Mouse (Mus musculus): Measurements from ENCODE around the gene Ankdd1b. TPM values are rescaled to one million over a fixed set of nuclear protein-coding genes. Genes with fewer than 3 reads are reported as not detected.

The Ankdd1b gene
- total and polyA plus RNA-seq, 2 experiments from 2014 or later, result 0.88 to 1.2 TPM

DNA sequence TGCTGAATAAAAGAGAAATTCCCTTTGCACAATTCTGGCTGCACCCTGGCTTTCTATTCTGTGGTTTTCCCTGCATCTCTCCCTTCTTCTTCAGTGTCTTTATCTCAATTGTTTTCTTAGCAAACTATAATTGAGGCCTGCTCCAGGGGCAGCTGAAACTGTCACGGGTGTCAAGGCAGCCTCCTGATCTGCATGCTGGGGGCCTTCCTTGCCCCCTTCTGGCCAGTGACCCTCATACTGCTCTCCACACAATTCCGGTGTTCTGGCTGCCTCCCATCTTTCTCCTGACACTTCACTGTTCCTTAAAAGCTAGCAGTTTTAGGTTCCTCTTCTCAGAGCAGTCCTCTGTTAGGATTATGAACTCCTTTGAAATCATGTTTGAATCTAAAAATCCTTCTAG is 81.7 kb downstream of the Ankdd1b start:
- TF ChIP-seq CTCF (IDR thresholded peaks at IDR 0.05; ENCODE audit: low read depth), result no peak
- TF ChIP-seq EP300 (IDR thresholded peaks at IDR 0.05; ENCODE audit: low read depth), result no peak

GRCm38 (mm10) chr13:96388042-96388888 is 82.7 kb downstream of the Ankdd1b start, which contains the start of gene Poc5:
TSS of gene Poc5 (plus strand) at chr13:96388294.
- Histone ChIP-seq H3K4me3 (ENCODE audit: low read depth, low read length) (peak within 1 kb of the TSS; percentile 75), H3K4me1 (ENCODE audit: control insufficient read depth, insufficient read depth) (peaks cover 6% of the 10 kb centered on the region), H3K36me3 (replicated peaks; ENCODE audit: control insufficient read depth, insufficient read depth, low read length) (peaks cover 31% of the 10 kb centered on the region), H3K27me3 (ENCODE audit: control insufficient read depth, insufficient read depth, low read length) (no peaks in the 10 kb centered on the region), H3K9ac (replicated peaks; ENCODE audit: low read depth, low read length) (peak within 1 kb of the TSS; percentile 81), H3K9me3 (replicated peaks; ENCODE audit: control insufficient read depth, low read length) (0 out of 2 replicates have a peak, but pooled peaks cover 4% of the 10 kb centered on the region), H3K27ac (ENCODE audit: low read depth) (peak within 1 kb of the TSS; percentile 76), H3K4me2 (ENCODE audit: low read depth, low read length) (peak within 1 kb of the TSS; percentile 86)
- under 1% methylated on average over 44 of the region's 44 CpGs for WGBS
- DNase-seq (ENCODE audit: low spot score) (peak; percentile 97), ATAC-seq (ENCODE audit: insufficient read depth, low read depth) (peak; percentile 100)
- TF ChIP-seq CTCF (IDR thresholded peaks at IDR 0.05; ENCODE audit: low read depth), result no peak
- TF ChIP-seq EP300 (IDR thresholded peaks at IDR 0.05; ENCODE audit: low read depth), result peak; percentile 99

More for the DNA sequence above, 81.7 kb downstream of the Ankdd1b start:
- 0 out of 2 replicates have a peak, but pooled peaks cover 4% of the 10 kb centered on the region for H3K9me3 ChIP-seq (replicated peaks; ENCODE audit: control insufficient read depth, low read length)
- peaks cover 6% of the 10 kb centered on the region for H3K4me1 ChIP-seq (ENCODE audit: control insufficient read depth, insufficient read depth)
- H3K4me2 ChIP-seq (ENCODE audit: low read depth, low read length), result peak overlapping the region; percentile 86
- peak overlapping the region; percentile 75 for H3K4me3 ChIP-seq (ENCODE audit: low read depth, low read length)
- DNase-seq (ENCODE audit: low spot score) (no peak), ATAC-seq (ENCODE audit: insufficient read depth, low read depth) (no peak)
- no peak overlapping the region for H3K27ac ChIP-seq (ENCODE audit: low read depth)
- H3K9ac ChIP-seq (replicated peaks; ENCODE audit: low read depth, low read length), result peak overlapping the region; percentile 81
- WGBS, result 12% methylated on average over 2 of the region's 2 CpGs
- H3K36me3 ChIP-seq (replicated peaks; ENCODE audit: control insufficient read depth, insufficient read depth, low read length), result peaks cover 40% of the 10 kb centered on the region
- H3K27me3 ChIP-seq (ENCODE audit: control insufficient read depth, insufficient read depth, low read length), result no peaks in the 10 kb centered on the region

- Histone ChIP-seq H3K4me2 (ENCODE audit: low read depth, low read length) (no peak overlapping the region), H3K36me3 (replicated peaks; ENCODE audit: control insufficient read depth, insufficient read depth, low read length) (no peaks in the 10 kb centered on the region), H3K9ac (replicated peaks; ENCODE audit: low read depth, low read length) (no peak overlapping the region), H3K4me1 (ENCODE audit: control insufficient read depth, insufficient read depth) (no peaks in the 10 kb centered on the region), H3K4me3 (ENCODE audit: low read depth, low read length) (no peak overlapping the region), H3K27ac (ENCODE audit: low read depth) (no peak overlapping the region), H3K27me3 (ENCODE audit: control insufficient read depth, insufficient read depth, low read length) (no peaks in the 10 kb centered on the region), H3K9me3 (replicated peaks; ENCODE audit: control insufficient read depth, low read length) (no peaks in the 10 kb centered on the region)
- TF ChIP-seq CTCF (IDR thresholded peaks at IDR 0.05; ENCODE audit: low read depth) (no peak), EP300 (IDR thresholded peaks at IDR 0.05; ENCODE audit: low read depth) (no peak)
- DNase-seq (ENCODE audit: low spot score), result no peak
- ATAC-seq (ENCODE audit: insufficient read depth, low read depth), result no peak
- WGBS, result 62% methylated on average over 4 of the region's 4 CpGs
Measured at GRCm38 (mm10) chr13:96377883-96378282, 93.1 kb downstream of the Ankdd1b start.

- ATAC-seq (ENCODE audit: insufficient read depth, low read depth) (no peak), DNase-seq (ENCODE audit: low spot score) (no peak)
- H3K9me3 ChIP-seq (replicated peaks; ENCODE audit: control insufficient read depth, low read length), result no peaks in the 10 kb centered on the region
- TF ChIP-seq CTCF (IDR thresholded peaks at IDR 0.05; ENCODE audit: low read depth) (no peak), EP300 (IDR thresholded peaks at IDR 0.05; ENCODE audit: low read depth) (no peak)
- no peaks in the 10 kb centered on the region for H3K4me1 ChIP-seq (ENCODE audit: control insufficient read depth, insufficient read depth)
- H3K27ac ChIP-seq (ENCODE audit: low read depth), result no peak overlapping the region
- no peak overlapping the region for H3K9ac ChIP-seq (replicated peaks; ENCODE audit: low read depth, low read length)
- H3K4me2 ChIP-seq (ENCODE audit: low read depth, low read length), result no peak overlapping the region
- 80% methylated on average over 18 of the region's 18 CpGs for WGBS
- no peaks in the 10 kb centered on the region for H3K36me3 ChIP-seq (replicated peaks; ENCODE audit: control insufficient read depth, insufficient read depth, low read length)
- no peaks in the 10 kb centered on the region for H3K27me3 ChIP-seq (ENCODE audit: control insufficient read depth, insufficient read depth, low read length)
- H3K4me3 ChIP-seq (ENCODE audit: low read depth, low read length), result no peak overlapping the region
Measured at GRCm38 (mm10) chr13:96376871-96377270, 94.1 kb downstream of the Ankdd1b start.

DNA sequence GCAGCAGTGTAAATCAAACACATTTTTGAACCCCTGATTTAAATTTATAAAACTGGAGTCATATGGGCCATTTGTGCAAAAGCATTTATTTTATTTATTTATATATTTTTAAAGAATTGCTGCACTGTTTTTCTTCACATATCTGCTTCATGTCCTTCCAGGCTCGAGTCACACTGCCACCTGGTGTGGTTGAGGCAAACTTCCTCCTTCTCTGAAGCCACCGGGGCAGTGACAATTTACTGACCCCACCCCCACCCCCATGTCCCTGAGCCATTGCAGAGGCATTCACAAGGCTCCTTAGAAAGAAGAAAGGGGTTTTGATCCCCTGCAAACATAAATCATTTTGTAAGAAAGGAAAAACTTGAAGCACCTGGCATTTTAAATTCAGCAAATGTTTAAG is 95.5 kb downstream of the Ankdd1b start:
- ATAC-seq (ENCODE audit: insufficient read depth, low read depth) (no peak), DNase-seq (ENCODE audit: low spot score) (peak; percentile 34)
- Histone ChIP-seq H3K4me1 (ENCODE audit: control insufficient read depth, insufficient read depth) (no peaks in the 10 kb centered on the region), H3K4me3 (ENCODE audit: low read depth, low read length) (no peak overlapping the region), H3K9ac (replicated peaks; ENCODE audit: low read depth, low read length) (no peak overlapping the region), H3K9me3 (replicated peaks; ENCODE audit: control insufficient read depth, low read length) (no peaks in the 10 kb centered on the region), H3K36me3 (replicated peaks; ENCODE audit: control insufficient read depth, insufficient read depth, low read length) (no peaks in the 10 kb centered on the region), H3K27ac (ENCODE audit: low read depth) (no peak overlapping the region), H3K27me3 (ENCODE audit: control insufficient read depth, insufficient read depth, low read length) (no peaks in the 10 kb centered on the region), H3K4me2 (ENCODE audit: low read depth, low read length) (no peak overlapping the region)
- WGBS, result 0% methylated on average over 2 of the region's 2 CpGs
- TF ChIP-seq CTCF (IDR thresholded peaks at IDR 0.05; ENCODE audit: low read depth) (peak; percentile 50), EP300 (IDR thresholded peaks at IDR 0.05; ENCODE audit: low read depth) (no peak)

Other genes starting within 250 kb of the Ankdd1b start
- gene Poc5, start 82.9 kb downstream of the Ankdd1b start, total RNA-seq (2014; rRNA removed; ENCODE audit: low replicate concordance), result 7.9 and 10.6 TPM in 2 replicates
- 5.7 and 7.8 TPM in 2 replicates for gene Poc5, start 82.9 kb downstream of the Ankdd1b start, polyA plus RNA-seq (2015; fragmentation: Nextera tagmentation; extraction: Ambion mirVana)
- not detected in 2 replicates for gene Gm17622, start 19.5 kb upstream of the Ankdd1b start, total RNA-seq (2014; rRNA removed; ENCODE audit: low replicate concordance)
- gene Gm17622, start 19.5 kb upstream of the Ankdd1b start, polyA plus RNA-seq (2015; fragmentation: Nextera tagmentation; extraction: Ambion mirVana), result not detected in 2 replicates
- 3.6 and 6.5 TPM in 2 replicates for gene Polk, start 71.4 kb upstream of the Ankdd1b start, total RNA-seq (2014; rRNA removed; ENCODE audit: low replicate concordance)
- gene Polk, start 71.4 kb upstream of the Ankdd1b start, polyA plus RNA-seq (2015; fragmentation: Nextera tagmentation; extraction: Ambion mirVana), result 2.8 and 3.3 TPM in 2 replicates
- 25.2 and 37.5 TPM in 2 replicates for gene Col4a3bp, start 71.4 kb upstream of the Ankdd1b start, total RNA-seq (2014; rRNA removed; ENCODE audit: low replicate concordance)
- gene Col4a3bp, start 71.4 kb upstream of the Ankdd1b start, polyA plus RNA-seq (2015; fragmentation: Nextera tagmentation; extraction: Ambion mirVana), result 6.5 and 6.8 TPM in 2 replicates
- 19.8 and 48.7 TPM in 2 replicates for gene Hmgcr, start 199.7 kb upstream of the Ankdd1b start, total RNA-seq (2014; rRNA removed; ENCODE audit: low replicate concordance)
- gene Hmgcr, start 199.7 kb upstream of the Ankdd1b start, polyA plus RNA-seq (2015; fragmentation: Nextera tagmentation; extraction: Ambion mirVana), result 10.6 and 13.8 TPM in 2 replicates